In genomic region chr4:99028377-99028776, GRCm38 (mm10) we compare ENCODE assay signal across 25 mouse cellular contexts. TPM values are rescaled to one million over a fixed set of nuclear protein-coding genes. Genes with fewer than 3 reads are reported as not detected.
DNase-seq lines count a peak whose midpoint lies in the region; ATAC-seq and TF ChIP-seq lines count a peak whose summit lies in the region.
"Had no signal": no experiment of that assay in that cellular context is flagged by ENCODE, and none has a peak within 500 bp of the region (broad histone marks: within the 10 kb centered on the region; RNA-seq: fewer than 3 reads in every experiment).

No protein-coding gene starts in this region.

- peak; percentile 4 for DNase-seq in kidney, adult 2 months
- peak; percentile 94 for DNase-seq in liver, adult 2 months (ENCODE audit: extremely low read depth, low read depth, low spot score)
- no peak for DNase-seq in liver
- no peak for DNase-seq in liver, postnatal 0 days
- no peak for DNase-seq in liver, embryonic 11.5 days (ENCODE audit: low spot score)
- DNase-seq in natural killer cell, adult 2 months (ENCODE audit: low spot score in 2 of 2) = no peak
- DNase-seq: adrenal gland, adult 2 months; adrenal gland, postnatal 10 days; adrenal gland, postnatal 25 days; cerebellum, adult 11 months; cerebellum, adult 18-20 months; cerebellum, adult 8-10 months; cerebellum, adult 9-11 months; cerebellum, postnatal 14 days; cerebellum, postnatal 36 days; embryo, embryonic 11 days had no signal

- H3K27ac ChIP-seq in kidney, adult 2 months (ENCODE audit: insufficient read depth, low read depth, low read length) = no peak overlapping the region
- H3K27ac ChIP-seq in kidney, embryonic 15.5 days = no peak overlapping the region
- no peak overlapping the region for H3K27ac ChIP-seq in liver, adult 2 months (replicated peaks; ENCODE audit: insufficient read depth, low read depth, low read length)
- H3K27ac ChIP-seq in liver, postnatal 0 days (ENCODE audit: low read depth) = no peak overlapping the region
- H3K27ac ChIP-seq in liver, embryonic 11.5 days (ENCODE audit: low read depth, low read length) = no peak overlapping the region
- H3K27ac ChIP-seq: embryonic facial prominence, embryonic 13.5 days; embryonic facial prominence, embryonic 15.5 days; forebrain, embryonic 10.5 days; forebrain, embryonic 12.5 days had no signal

- H3K27me3 ChIP-seq in kidney, adult 2 months (replicated peaks; ENCODE audit: control insufficient read depth, insufficient read depth, low read length) = no peaks in the 10 kb centered on the region
- no peaks in the 10 kb centered on the region for H3K27me3 ChIP-seq in kidney, embryonic 15.5 days
- H3K27me3 ChIP-seq in liver, adult 2 months (ENCODE audit: control insufficient read depth, insufficient read depth, low read length) = no peaks in the 10 kb centered on the region
- H3K27me3 ChIP-seq in liver, postnatal 0 days (ENCODE audit: insufficient read depth, low read length) = no peaks in the 10 kb centered on the region
- no peaks in the 10 kb centered on the region for H3K27me3 ChIP-seq in liver, embryonic 11.5 days (replicated peaks; ENCODE audit: control insufficient read depth, insufficient read depth, low read length)
- H3K27me3 ChIP-seq: embryonic facial prominence, embryonic 13.5 days; embryonic facial prominence, embryonic 15.5 days; forebrain, embryonic 12.5 days had no signal

- no peak overlapping the region for H3K9ac ChIP-seq in kidney, embryonic 15.5 days
- no peak overlapping the region for H3K9ac ChIP-seq in liver, adult 2 months (ENCODE audit: low read depth, low read length)
- no peak overlapping the region for H3K9ac ChIP-seq in liver, postnatal 0 days (replicated peaks)
- H3K9ac ChIP-seq in liver, embryonic 11.5 days (ENCODE audit: low read depth, low read length) = no peak overlapping the region
- H3K9ac ChIP-seq: embryonic facial prominence, embryonic 13.5 days; embryonic facial prominence, embryonic 15.5 days; forebrain, embryonic 12.5 days had no signal

- H3K4me1 ChIP-seq in kidney, adult 2 months (ENCODE audit: control insufficient read depth, insufficient read depth, low read length) = peaks cover 6% of the 10 kb centered on the region
- H3K4me1 ChIP-seq in kidney, embryonic 15.5 days = no peaks in the 10 kb centered on the region
- H3K4me1 ChIP-seq in liver, adult 2 months (ENCODE audit: control insufficient read depth, insufficient read depth, low read length) = peaks cover 5% of the 10 kb centered on the region; the same call in 1 of the 2 replicates
- no peaks in the 10 kb centered on the region for H3K4me1 ChIP-seq in liver, postnatal 0 days (ENCODE audit: insufficient read depth)
- no peaks in the 10 kb centered on the region for H3K4me1 ChIP-seq in liver, embryonic 11.5 days (replicated peaks; ENCODE audit: control insufficient read depth, insufficient read depth, low read length)
- H3K4me1 ChIP-seq: embryonic facial prominence, embryonic 13.5 days; embryonic facial prominence, embryonic 15.5 days; forebrain, embryonic 10.5 days; forebrain, embryonic 12.5 days had no signal

- no peaks in the 10 kb centered on the region for H3K36me3 ChIP-seq in kidney, adult 2 months (ENCODE audit: control insufficient read depth, insufficient read depth, low read length)
- no peaks in the 10 kb centered on the region for H3K36me3 ChIP-seq in kidney, embryonic 15.5 days
- no peaks in the 10 kb centered on the region for H3K36me3 ChIP-seq in liver, adult 2 months (ENCODE audit: control insufficient read depth, insufficient read depth, low read length)
- H3K36me3 ChIP-seq in liver, postnatal 0 days (replicated peaks; ENCODE audit: insufficient read depth, low read length) = no peaks in the 10 kb centered on the region
- H3K36me3 ChIP-seq in liver, embryonic 11.5 days (ENCODE audit: control insufficient read depth, insufficient read depth, low read length) = no peaks in the 10 kb centered on the region
- H3K36me3 ChIP-seq: embryonic facial prominence, embryonic 13.5 days; embryonic facial prominence, embryonic 15.5 days had no signal

- TF ChIP-seq POLR2A in kidney, adult 2 months (IDR thresholded peaks at IDR 0.05; ENCODE audit: low read depth, low read length) = no peak
- TF ChIP-seq POLR2A in liver, adult 2 months (IDR thresholded peaks at IDR 0.05; ENCODE audit: extremely low read depth, insufficient read depth, low read length) = no peak

- H3K4me3 ChIP-seq in kidney, adult 2 months (ENCODE audit: insufficient read depth, low read depth, low read length) = no peak overlapping the region
- no peak overlapping the region for H3K4me3 ChIP-seq in kidney, embryonic 15.5 days (replicated peaks)
- no peak overlapping the region for H3K4me3 ChIP-seq in liver, adult 2 months (ENCODE audit: insufficient read depth, low read depth, low read length)
- no peak overlapping the region for H3K4me3 ChIP-seq in liver, postnatal 0 days (ENCODE audit: low read depth, low read length)
- H3K4me3 ChIP-seq in liver, embryonic 11.5 days (ENCODE audit: low read depth, low read length) = no peak overlapping the region
- H3K4me3 ChIP-seq: embryonic facial prominence, embryonic 13.5 days; embryonic facial prominence, embryonic 15.5 days; erythroblast, embryonic 14.5 days; forebrain, embryonic 10.5 days; forebrain, embryonic 12.5 days had no signal

- H3K9me3 ChIP-seq in kidney, embryonic 15.5 days (replicated peaks) = no peaks in the 10 kb centered on the region
- H3K9me3 ChIP-seq in liver, postnatal 0 days (ENCODE audit: low read length) = no peaks in the 10 kb centered on the region
- no peaks in the 10 kb centered on the region for H3K9me3 ChIP-seq in liver, embryonic 11.5 days (ENCODE audit: control insufficient read depth, low read length)
- H3K9me3 ChIP-seq: embryonic facial prominence, embryonic 13.5 days; embryonic facial prominence, embryonic 15.5 days; forebrain, embryonic 10.5 days; forebrain, embryonic 12.5 days had no signal

- no peak for TF ChIP-seq CTCF in kidney, adult 2 months (conservative IDR thresholded peaks at IDR 0.05; ENCODE audit: insufficient read depth, insufficient read length, low read depth, low read length)
- TF ChIP-seq CTCF in liver, adult 2 months (IDR thresholded peaks at IDR 0.05; ENCODE audit: low read depth, low read length) = no peak
- TF ChIP-seq CTCF in liver, postnatal 0 days (IDR thresholded peaks at IDR 0.05; ENCODE audit: low read depth) = no peak

- no peak for ATAC-seq in kidney, embryonic 15.5 days (replicated peaks; ENCODE audit: low FRiP score)
- peak; percentile 65 for ATAC-seq in liver, postnatal 0 days
- no peak for ATAC-seq in liver, embryonic 11.5 days (replicated peaks; ENCODE audit: low FRiP score)
- ATAC-seq in megakaryocyte progenitor cell, adult 5-6 weeks (replicated peaks; ENCODE audit: poor library complexity) = 0 out of 2 replicates have a peak, but pooled peaks have one; percentile 20
- ATAC-seq: forebrain, embryonic 14.5 days had no signal

- H3K79me2 ChIP-seq in liver, adult 2 months (ENCODE audit: control insufficient read depth, insufficient read depth, low read length) = no peaks in the 10 kb centered on the region

- TF ChIP-seq EP300 in liver, postnatal 0 days (IDR thresholded peaks at IDR 0.05; ENCODE audit: low read depth) = peak; percentile 47; the same call in 1 of the 2 replicates

- H3K4me2 ChIP-seq in kidney, embryonic 15.5 days = no peak overlapping the region
- H3K4me2 ChIP-seq in liver, postnatal 0 days (ENCODE audit: low read depth, low read length) = no peak overlapping the region
- no peak overlapping the region for H3K4me2 ChIP-seq in liver, embryonic 11.5 days
- H3K4me2 ChIP-seq: embryonic facial prominence, embryonic 13.5 days; embryonic facial prominence, embryonic 15.5 days; forebrain, embryonic 12.5 days had no signal

- 85% methylated on average over 5 of the region's 5 CpGs for WGBS in kidney, adult 2 months
- WGBS in kidney, embryonic 15.5 days = 90% methylated on average over 5 of the region's 5 CpGs
- WGBS in liver, adult 2 months = 22% methylated on average over 5 of the region's 5 CpGs
- 53% methylated on average over 5 of the region's 5 CpGs for WGBS in liver, postnatal 0 days (ENCODE audit: insufficient replicate concordance)
- WGBS in liver, embryonic 11.5 days = 80% methylated on average over 5 of the region's 5 CpGs

RNA-seq across cellular contexts. Expression of gene Angptl3, which starts 2.4 kb away (rescaled TPM):
- polyA plus RNA-seq in kidney, adult 2 months (2012; rRNA removed) = 8.6 and 12.9 TPM in 2 replicates
- polyA plus RNA-seq in kidney, embryonic 15.5 days (2015; fragmentation: Nextera tagmentation; extraction: Ambion mirVana) = 2.2 and 3.8 TPM in 2 replicates
- total RNA-seq in liver, adult 2 months (2014; rRNA removed) = 520 and 564 TPM in 2 replicates
- 164 and 201 TPM in 2 replicates for polyA plus RNA-seq in liver, adult 2 months (2012; rRNA removed)
- 375 and 438 TPM in 2 replicates for polyA plus RNA-seq in liver, postnatal 0 days (2015; fragmentation: Nextera tagmentation; extraction: Ambion mirVana)
- polyA plus RNA-seq in liver, embryonic 11.5 days (2014; fragmentation: Nextera tagmentation; extraction: Ambion mirVana) = 12.1 and 13.9 TPM in 2 replicates
- 1.7 and 3.2 TPM in 2 replicates for total RNA-seq in megakaryocyte progenitor cell, adult 5-6 weeks (2015)
- total RNA-seq in megakaryocyte progenitor cell, adult 5-6 weeks (2017) = 2.0 and 3.7 TPM in 2 replicates
- polyA plus RNA-seq: brain, embryonic 14.5 days had no signal

Comparison
In these comparisons a context has a peak if more than half of its experiments do, and no peak if none do; other contexts are left out.
1. DNase-seq: peak in kidney, adult 2 months (single experiment) and liver, adult 2 months (single experiment); none in liver (single experiment), liver, postnatal 0 days (single experiment), liver, embryonic 11.5 days (single experiment) and natural killer cell, adult 2 months (0 of 2).
2. ATAC-seq: peak in liver, postnatal 0 days (single experiment) and megakaryocyte progenitor cell, adult 5-6 weeks (single experiment); none in kidney, embryonic 15.5 days (single experiment) and liver, embryonic 11.5 days (single experiment).
3. RNA of gene Angptl3, which starts 2.4 kb away (polyA plus RNA-seq): 375 to 438 TPM in liver, postnatal 0 days and 164 to 201 TPM in liver, adult 2 months; 8.6 to 12.9 TPM in kidney, adult 2 months, 12.1 to 13.9 TPM in liver, embryonic 11.5 days and 2.2 to 3.8 TPM in kidney, embryonic 15.5 days; every median in the first group is over 10 times any median in the second.